Mouse (Mus musculus) brain, embryonic 18.5 days (tissue): ENCODE results near the gene Emc7.

Experiments
- DNase-seq: peaks from one replicate; pipeline ENCODE4 v3.0.0-alpha.2; 2012; ENCODE audit warnings: low read depth, low spot score

Gene Emc7

GRCm38 (mm10) chr2:112476554-112476953 is 21.8 kb downstream of the Emc7 start:
- no peak for DNase-seq

GRCm38 (mm10) chr2:112480669-112481068 is 25.9 kb downstream of the Emc7 start, which contains the start of gene Chrm5:
Gene Chrm5 (minus strand): TSS chr2:112480769.
- no peak for DNase-seq

GRCm38 (mm10) chr2:112481564-112481963 is 26.8 kb downstream of the Emc7 start:
- DNase-seq, result no peak

- DNase-seq, result no peak
Observed at GRCm38 (mm10) chr2:112482533-112483333, 27.9 kb downstream of the Emc7 start.

GRCm38 (mm10) chr2:112483334-112483651 is 28.5 kb downstream of the Emc7 start:
- DNase-seq, result no peak

- DNase-seq, result no peak
Observed at GRCm38 (mm10) chr2:112484886-112485285, 30.1 kb downstream of the Emc7 start.

GRCm38 (mm10) chr2:112490483-112491196 is 35.8 kb downstream of the Emc7 start:
- no peak for DNase-seq

GRCm38 (mm10) chr2:112491629-112492028 is 36.8 kb downstream of the Emc7 start:
- no peak for DNase-seq

- DNase-seq, result no peak
Observed at GRCm38 (mm10) chr2:112492431-112492855, 37.6 kb downstream of the Emc7 start.

GRCm38 (mm10) chr2:112492856-112493538 is 38.2 kb downstream of the Emc7 start, which contains the start of gene Aven:
Gene Aven (plus strand): TSS chr2:112492964.
- peak; percentile 52 for DNase-seq

- DNase-seq, result no peak
Observed at GRCm38 (mm10) chr2:112493539-112494260, 38.9 kb downstream of the Emc7 start.

GRCm38 (mm10) chr2:112497851-112498250 is 43.1 kb downstream of the Emc7 start:
- DNase-seq, result no peak

- DNase-seq, result peak; percentile 47
Observed at GRCm38 (mm10) chr2:112501209-112501608, 46.4 kb downstream of the Emc7 start.

GRCm38 (mm10) chr2:112503978-112504377 is 49.2 kb downstream of the Emc7 start:
- no peak for DNase-seq

GRCm38 (mm10) chr2:112506841-112507435 is 52.1 kb downstream of the Emc7 start:
- no peak for DNase-seq

GRCm38 (mm10) chr2:112507444-112507843 is 52.6 kb downstream of the Emc7 start:
- DNase-seq, result no peak

- no peak for DNase-seq
Observed at GRCm38 (mm10) chr2:112510140-112510539, 55.3 kb downstream of the Emc7 start.

GRCm38 (mm10) chr2:112513036-112513435 is 58.2 kb downstream of the Emc7 start:
- no peak for DNase-seq

GRCm38 (mm10) chr2:112516728-112517127 is 61.9 kb downstream of the Emc7 start:
- DNase-seq, result no peak

- no peak for DNase-seq
Observed at GRCm38 (mm10) chr2:112517218-112517617, 62.4 kb downstream of the Emc7 start.

GRCm38 (mm10) chr2:112518541-112518940 is 63.7 kb downstream of the Emc7 start:
- DNase-seq, result no peak
